Mouse (Mus musculus) testis, postnatal 14 days (tissue): ENCODE results near the gene Entpd5.

Experiments
- DNase-seq: peaks from one replicate; pipeline ENCODE4 v3.0.0; 2021; ENCODE audit warnings: low spot score

Entpd5 gene

DNA sequence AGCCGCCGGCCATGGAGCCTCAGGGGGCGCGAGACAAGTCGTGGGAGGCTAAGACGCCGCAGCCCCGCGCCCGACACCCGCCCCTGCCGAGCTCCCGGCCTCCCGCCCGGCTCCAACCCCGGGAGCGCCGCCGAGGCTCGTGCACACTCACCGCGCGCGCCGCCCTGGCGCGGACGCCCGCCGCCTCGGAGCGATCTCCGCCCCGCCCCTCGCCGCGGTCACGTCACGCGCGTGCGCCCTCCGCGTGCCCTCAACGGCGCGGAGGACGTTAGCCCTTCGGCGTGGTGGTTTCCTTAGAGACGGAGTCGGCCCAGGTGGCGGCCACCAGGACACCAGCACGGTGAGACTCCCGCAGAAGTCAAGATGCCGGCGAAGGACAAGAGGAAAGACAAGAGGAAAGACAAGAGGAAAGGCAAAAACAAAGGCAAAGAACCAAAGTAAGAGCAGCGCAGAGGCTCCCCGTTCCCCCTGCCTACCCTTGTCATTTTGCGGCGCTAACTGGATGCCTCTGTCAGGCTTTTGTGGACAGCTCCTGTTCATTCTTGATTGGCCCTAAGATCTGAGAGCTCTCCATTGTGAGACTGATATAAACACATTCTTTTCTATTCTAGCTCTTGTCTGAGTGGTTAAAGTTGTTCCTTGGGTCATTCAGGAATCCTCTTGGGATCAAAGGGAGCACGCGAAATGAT lies at the start of gene Entpd5, which contains the start of gene Bbof1:
Gene Entpd5, minus strand, starts transcription at position 211 of the 689 bp plus-strand sequence.
Gene Bbof1, plus strand, starts transcription at position 253 of the 689 bp plus-strand sequence.
- DNase-seq = peak; percentile 90

DNA sequence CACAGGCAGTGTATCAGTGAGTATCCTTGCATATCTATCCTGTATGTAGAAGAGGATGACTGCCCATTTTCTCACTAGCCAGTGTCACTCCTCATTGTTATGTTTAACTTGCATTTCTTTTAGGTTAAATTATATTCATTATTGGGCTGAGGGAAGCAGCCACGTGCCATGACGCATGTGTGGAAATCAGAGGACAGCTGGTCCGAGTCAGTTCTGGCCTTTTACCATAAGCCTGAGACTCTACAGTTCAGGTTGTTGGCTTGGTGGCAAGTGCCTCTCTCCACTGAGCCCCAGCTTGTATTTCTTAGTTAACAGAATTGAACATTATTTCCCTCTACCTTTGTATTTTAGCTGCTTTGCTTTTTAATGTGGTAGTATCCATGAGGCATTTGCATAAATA lies 48.1 kb upstream of the Entpd5 start:
- DNase-seq = no peak

- peak; percentile 57 for DNase-seq
Observed at GRCm38 (mm10) chr12:84451801-84452200, 43.0 kb upstream of the Entpd5 start.

GRCm38 (mm10) chr12:84450718-84451646 lies 42.2 kb upstream of the Entpd5 start, which contains the start of the genes Aldh6a1 and Lin52:
Aldh6a1 (minus strand) TSS chr12:84451004.
Lin52 (plus strand) TSS chr12:84451422.
- peak; percentile 99 for DNase-seq

DNA sequence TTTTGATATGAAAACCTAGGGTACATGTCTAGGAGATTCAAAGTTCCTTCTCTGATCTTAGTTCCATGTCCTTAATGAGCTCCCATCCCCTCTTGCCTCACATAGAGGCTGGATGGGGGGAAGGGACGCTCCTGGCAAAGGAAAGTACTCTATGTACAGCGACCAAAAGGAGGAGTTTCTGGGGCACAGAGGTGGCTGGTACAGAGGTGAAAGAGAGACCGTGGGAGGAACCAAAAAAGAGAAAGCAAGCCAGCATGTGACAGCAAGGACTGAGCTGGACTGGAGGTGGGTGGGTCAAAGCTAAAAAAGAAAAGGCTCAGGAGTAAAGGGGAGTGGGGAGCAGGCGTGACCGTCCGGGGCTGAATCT lies 41.5 kb upstream of the Entpd5 start:
- DNase-seq = no peak

- no peak for DNase-seq
Observed at GRCm38 (mm10) chr12:84449887-84450286, 41.1 kb upstream of the Entpd5 start.

GRCm38 (mm10) chr12:84448181-84448580 lies 39.4 kb upstream of the Entpd5 start:
- DNase-seq = no peak

GRCm38 (mm10) chr12:84447386-84447785 lies 38.6 kb upstream of the Entpd5 start:
- DNase-seq = no peak

DNA sequence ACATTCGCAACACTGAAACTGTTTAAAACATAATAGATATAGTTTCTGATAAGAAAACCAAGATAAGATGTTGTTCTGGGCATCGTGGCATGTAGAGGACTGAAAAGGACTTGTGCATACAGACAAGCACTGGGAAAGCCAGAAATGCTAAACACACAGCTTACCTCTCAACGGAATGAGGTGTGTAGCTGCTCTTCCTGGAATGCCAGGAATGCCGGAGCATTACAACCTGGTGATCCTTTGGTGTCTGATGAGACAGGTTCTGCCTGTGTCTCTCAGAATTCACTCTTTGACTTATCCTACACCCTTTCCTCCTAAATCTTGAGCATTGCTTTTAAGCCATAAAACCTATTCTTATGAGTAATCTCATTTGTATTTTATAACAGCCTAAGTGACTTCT lies 33.7 kb upstream of the Entpd5 start:
- no peak for DNase-seq

GRCm38 (mm10) chr12:84438697-84439096 lies 29.9 kb upstream of the Entpd5 start:
- no peak for DNase-seq

- DNase-seq = no peak
Observed at GRCm38 (mm10) chr12:84429825-84430224, 21.0 kb upstream of the Entpd5 start.

DNA sequence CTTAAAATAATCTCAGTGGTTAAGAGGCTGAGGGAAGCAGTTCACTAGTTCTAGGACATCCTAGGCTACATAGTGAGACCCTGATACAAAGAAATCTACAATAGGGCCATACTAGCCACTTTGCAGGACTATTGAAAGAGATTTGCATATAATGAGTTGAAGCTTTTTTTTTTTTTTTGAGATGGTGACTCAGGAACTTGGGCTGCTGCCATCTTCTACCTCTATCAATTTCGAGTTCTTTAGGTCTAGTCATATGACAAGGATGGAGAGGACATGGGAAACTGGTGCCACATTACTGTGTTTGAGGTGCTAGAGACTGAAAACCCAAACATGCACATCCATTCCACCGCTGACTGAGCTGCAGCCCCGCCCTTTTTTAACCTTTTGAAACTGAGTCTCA lies 15.2 kb upstream of the Entpd5 start:
- no peak for DNase-seq

DNA sequence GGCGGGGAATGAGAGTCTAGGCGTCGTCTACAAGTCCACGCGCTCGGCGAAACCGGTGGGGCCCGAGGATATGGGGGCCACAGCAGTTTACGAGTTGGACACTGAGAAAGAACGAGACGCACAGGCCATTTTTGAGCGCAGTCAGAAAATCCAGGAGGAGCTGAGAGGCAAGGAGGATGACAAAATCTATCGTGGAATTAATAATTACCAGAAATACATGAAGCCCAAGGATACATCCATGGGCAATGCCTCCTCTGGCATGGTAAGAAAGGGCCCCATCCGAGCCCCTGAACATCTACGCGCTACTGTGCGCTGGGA lies 8.7 kb upstream of the Entpd5 start:
- DNase-seq = no peak

GRCm38 (mm10) chr12:84416834-84417604 lies 8.2 kb upstream of the Entpd5 start, which contains the start of gene Rnf113a2:
Rnf113a2 (plus strand) TSS chr12:84417196.
- DNase-seq = peak; percentile 89

GRCm38 (mm10) chr12:84407874-84408818 lies 683 bp downstream of the Entpd5 start:
- peak; percentile 35 for DNase-seq

- DNase-seq = no peak
Observed at GRCm38 (mm10) chr12:84407259-84407658, 1.6 kb downstream of the Entpd5 start.

GRCm38 (mm10) chr12:84404541-84404940 lies 4.3 kb downstream of the Entpd5 start:
- no peak for DNase-seq

- DNase-seq = no peak
Observed at GRCm38 (mm10) chr12:84402923-84403322, 5.9 kb downstream of the Entpd5 start.

- no peak for DNase-seq
Observed at GRCm38 (mm10) chr12:84400653-84401052, 8.2 kb downstream of the Entpd5 start.

- no peak for DNase-seq
Observed at GRCm38 (mm10) chr12:84400068-84400467, 8.8 kb downstream of the Entpd5 start.

- no peak for DNase-seq
Observed at GRCm38 (mm10) chr12:84399663-84400062, 9.2 kb downstream of the Entpd5 start.
